In genomic region chr8:121727164-121727563, GRCm38 (mm10) we compare ENCODE assay signal across 25 mouse cellular contexts. TPM values are rescaled to one million over a fixed set of nuclear protein-coding genes. Genes with fewer than 3 reads are reported as not detected.
DNase-seq lines count a peak whose midpoint lies in the region; TF ChIP-seq lines count a peak whose summit lies in the region.
"Had no signal": no experiment of that assay in that cellular context is flagged by ENCODE, and none has a peak within 500 bp of the region (broad histone marks: within the 10 kb centered on the region; RNA-seq: fewer than 3 reads in every experiment).

No protein-coding gene starts in this region.

- DNase-seq in cerebellum, postnatal 10 days, result peak; percentile 54 to 69
- no peak for DNase-seq in cerebellum, adult 18-20 months
- no peak for DNase-seq in layer of hippocampus, adult 2 months (ENCODE audit: low spot score in 2 of 2)
- no peak for DNase-seq in layer of hippocampus, adult 8-10 months (ENCODE audit: low spot score in 2 of 2)
- DNase-seq in R1 (ENCODE audit: low read depth, low spot score), result peak; percentile 75
- DNase-seq in heart, postnatal 10 days, result no peak
- DNase-seq: adrenal gland, postnatal 10 days; cerebellum, adult 11 months; cerebellum, adult 9-10 months; cerebellum, postnatal 25 days; gastrocnemius, postnatal 10 days; gastrocnemius, postnatal 36 days; heart, adult 2 months; kidney, adult 18-20 months had no signal

- H3K4me3 ChIP-seq in layer of hippocampus, adult 2 months, result no peak overlapping the region
- H3K4me3 ChIP-seq: embryonic facial prominence, embryonic 12.5 days; embryonic facial prominence, embryonic 15.5 days; forebrain, embryonic 15.5 days; heart, adult 2 months; heart, embryonic 10.5 days; heart, embryonic 13.5 days; hindbrain, embryonic 13.5 days had no signal

- peak; percentile 34 for TF ChIP-seq CTCF in layer of hippocampus, adult 2 months (conservative IDR thresholded peaks at IDR 0.05)

- intact Hi-C loops in heart, postnatal 10 days (cut with DNase I), result no loop called here

- H3K27ac ChIP-seq in layer of hippocampus, adult 2 months, result no peak overlapping the region
- H3K27ac ChIP-seq: embryonic facial prominence, embryonic 12.5 days; embryonic facial prominence, embryonic 15.5 days; forebrain, embryonic 15.5 days; heart, adult 2 months; heart, embryonic 10.5 days; heart, embryonic 13.5 days; hindbrain, embryonic 13.5 days had no signal

RNA-seq across cellular contexts. Expression of gene Jph3, which starts 2.3 kb away (rescaled TPM):
- 100 to 1,000 TPM; 318 to 346 TPM for total RNA-seq in layer of hippocampus, adult 2 months (2021)
- 100 to 1,000 TPM; 260 to 313 (median 283) TPM for total RNA-seq in layer of hippocampus, adult 8-10 months (2022)
- not detected for total RNA-seq in heart, postnatal 10 days (2021)
- total RNA-seq: common myeloid progenitor, adult 5-6 weeks; gastrocnemius, postnatal 36 days; granulocyte monocyte progenitor cell, adult 5-6 weeks; heart, postnatal 25 days; hematopoietic stem cell, adult 5-6 weeks; MEL had no signal

Comparison
In these comparisons a context has a peak if more than half of its experiments do, and no peak if none do; other contexts are left out.
1. DNase-seq: peak in cerebellum, postnatal 10 days (2 of 2) and R1 (single experiment); none in cerebellum, adult 18-20 months (0 of 2), layer of hippocampus, adult 2 months (0 of 2), layer of hippocampus, adult 8-10 months (0 of 2) and heart, postnatal 10 days (0 of 2).
2. RNA of gene Jph3, which starts 2.3 kb away (total RNA-seq): 318 to 346 TPM in layer of hippocampus, adult 2 months and 260 to 313 TPM in layer of hippocampus, adult 8-10 months; not detected in heart, postnatal 10 days; every median in the first group is over 100 times any median in the second.